Comparison of ENCODE assay signal across 8 mouse cellular contexts in genomic region chr7:66689294-66689619, GRCm38 (mm10). TPM values are rescaled to one million over a fixed set of nuclear protein-coding genes. Genes with fewer than 3 reads are reported as not detected.
DNase-seq lines count a peak whose midpoint lies in the region; TF ChIP-seq lines count a peak whose summit lies in the region.

TSS of gene Asb7 (minus strand) at chr7:66689596.

- peaks cover 2% of the 10 kb centered on the region; the same call in 1 of the 2 replicates for H3K36me3 ChIP-seq in heart, adult 2 months (ENCODE audit: control insufficient read depth, insufficient read depth, low read length)
- H3K36me3 ChIP-seq in E14TG2a.4 (ENCODE audit: insufficient read depth, low read length) = no peaks in the 10 kb centered on the region
- peaks cover 21% of the 10 kb centered on the region for H3K36me3 ChIP-seq in forebrain, embryonic 10.5 days (replicated peaks)
- H3K36me3 ChIP-seq in limb, embryonic 10.5 days = peaks cover 17% of the 10 kb centered on the region
- 0 out of 2 replicates have a peak, but pooled peaks cover 1% of the 10 kb centered on the region for H3K36me3 ChIP-seq in small intestine, adult 2 months (ENCODE audit: control insufficient read depth, insufficient read depth, low read length)

- no peaks in the 10 kb centered on the region for H3K9me3 ChIP-seq in E14TG2a.4 (ENCODE audit: low read length)
- no peaks in the 10 kb centered on the region for H3K9me3 ChIP-seq in forebrain, embryonic 10.5 days
- H3K9me3 ChIP-seq in limb, embryonic 10.5 days (replicated peaks) = no peaks in the 10 kb centered on the region

- no peaks in the 10 kb centered on the region for H3K27me3 ChIP-seq in heart, adult 2 months (ENCODE audit: control insufficient read depth, insufficient read depth, low read length)
- no peaks in the 10 kb centered on the region for H3K27me3 ChIP-seq in E14TG2a.4 (ENCODE audit: insufficient read depth, low read length)
- no peaks in the 10 kb centered on the region for H3K27me3 ChIP-seq in forebrain, embryonic 10.5 days (ENCODE audit: poor library complexity, severe bottlenecking)
- no peaks in the 10 kb centered on the region for H3K27me3 ChIP-seq in limb, embryonic 10.5 days (ENCODE audit: low read depth, poor library complexity, severe bottlenecking)
- no peaks in the 10 kb centered on the region for H3K27me3 ChIP-seq in small intestine, adult 2 months (ENCODE audit: control insufficient read depth, insufficient read depth, low read length)

- peak within 1 kb of the TSS; percentile 68 for H3K4me3 ChIP-seq in heart, adult 2 months
- peak within 1 kb of the TSS; percentile 90 for H3K4me3 ChIP-seq in E14TG2a.4 (replicated peaks; ENCODE audit: low read length)
- H3K4me3 ChIP-seq in forebrain, embryonic 10.5 days = peak within 1 kb of the TSS; percentile 82
- H3K4me3 ChIP-seq in limb, embryonic 10.5 days = peak within 1 kb of the TSS; percentile 89
- peak within 1 kb of the TSS; percentile 89 for H3K4me3 ChIP-seq in small intestine, adult 2 months (ENCODE audit: low read depth, low read length)

- peak within 1 kb of the TSS; percentile 90 for H3K9ac ChIP-seq in heart, adult 2 months (ENCODE audit: low read depth, low read length)

- whole genome bisulfite sequencing in heart, adult 2 months = under 1% methylated on average over 18 of the region's 18 CpGs
- 2% methylated on average over 18 of the region's 18 CpGs for WGBS in forebrain, embryonic 10.5 days
- 2% methylated on average over 18 of the region's 18 CpGs for WGBS in limb, embryonic 10.5 days
- 0% methylated on average over 18 of the region's 18 CpGs for WGBS in small intestine, adult 2 months

- H3K4me1 ChIP-seq in heart, adult 2 months (ENCODE audit: control insufficient read depth, insufficient read depth, low read length) = peaks cover 4% of the 10 kb centered on the region
- H3K4me1 ChIP-seq in E14TG2a.4 (replicated peaks; ENCODE audit: low read depth, low read length) = peaks cover 14% of the 10 kb centered on the region
- peaks cover 19% of the 10 kb centered on the region for H3K4me1 ChIP-seq in forebrain, embryonic 10.5 days
- H3K4me1 ChIP-seq in limb, embryonic 10.5 days = peaks cover 13% of the 10 kb centered on the region
- H3K4me1 ChIP-seq in small intestine, adult 2 months (ENCODE audit: control insufficient read depth, insufficient read depth, insufficient read length, low read length) = peaks cover 4% of the 10 kb centered on the region; the same call in 1 of the 2 replicates

- TF ChIP-seq POLR2A in heart, adult 2 months (IDR thresholded peaks at IDR 0.05; ENCODE audit: insufficient read depth, low read depth, low read length) = 0 out of 2 replicates have a peak, but pooled peaks have one; percentile 30
- peak; percentile 41; the same call in 1 of the 2 replicates for TF ChIP-seq POLR2A in small intestine, adult 2 months (IDR thresholded peaks at IDR 0.05; ENCODE audit: low read depth, low read length)

- intact Hi-C loops in heart, adult 2 months (cut with DNase I) = no loop called here

- DNase-seq in heart, adult 2 months = no peak
- DNase-seq in heart, adult 18-20 months = no peak
- DNase-seq in forebrain, embryonic 10.5 days (ENCODE audit: extremely low spot score, low spot score) = no peak
- DNase-seq in limb, embryonic 10.5 days (ENCODE audit: low spot score) = no peak
- no peak for DNase-seq in Muller cell, postnatal 12 days (ENCODE audit: inconsistent ontology term)
- no peak for DNase-seq in cerebellum, adult 11-12 months

- H3K27ac ChIP-seq in heart, adult 2 months = peak within 1 kb of the TSS; percentile 87
- peak within 1 kb of the TSS; percentile 93 for H3K27ac ChIP-seq in forebrain, embryonic 10.5 days
- H3K27ac ChIP-seq in limb, embryonic 10.5 days = peak within 1 kb of the TSS; percentile 90
- peak within 1 kb of the TSS; percentile 51 for H3K27ac ChIP-seq in small intestine, adult 2 months (ENCODE audit: insufficient read depth, low read depth, low read length)

- no peak for TF ChIP-seq EP300 in heart, adult 2 months (IDR thresholded peaks at IDR 0.05; ENCODE audit: insufficient read depth, low read depth, low read length)

- no peaks in the 10 kb centered on the region for H3K79me2 ChIP-seq in heart, adult 2 months (replicated peaks; ENCODE audit: control insufficient read depth, insufficient read depth, low read length)

- TF ChIP-seq CTCF in heart, adult 2 months (IDR thresholded peaks at IDR 0.05) = no peak
- no peak for TF ChIP-seq CTCF in E14TG2a.4 (conservative IDR thresholded peaks at IDR 0.05; ENCODE audit: low read length)
- no peak for TF ChIP-seq CTCF in small intestine, adult 2 months (IDR thresholded peaks at IDR 0.05; ENCODE audit: extremely low read depth, insufficient read length, insufficient replicate concordance, low read depth, low read length)

RNA-seq across cellular contexts. Expression of gene Asb7, which starts in this region (rescaled TPM):
- 1 to 10 TPM; 7.5 to 9.0 TPM for total RNA-seq in heart, adult 2 months (2021)
- polyA plus RNA-seq in heart, adult 2 months (2012; rRNA removed) = 2.2 and 3.9 TPM in 2 replicates
- 1 to 10 TPM; 5.7 to 6.2 TPM for total RNA-seq in heart, adult 18-20 months (2021)
- 14.6 and 15.6 TPM in 2 replicates for polyA plus RNA-seq in forebrain, embryonic 10.5 days (2016; fragmentation: Nextera tagmentation; extraction: Ambion mirVana)
- 15.9 and 20.3 TPM in 2 replicates for polyA plus RNA-seq in limb, embryonic 10.5 days (2016; fragmentation: Nextera tagmentation; extraction: Ambion mirVana)
- polyA plus RNA-seq in small intestine, adult 2 months (2012; rRNA removed) = 2.1 and 2.8 TPM in 2 replicates
